Mouse (Mus musculus): ENCODE measurements around the gene Rnpepl1. TPM values are rescaled to one million over a fixed set of nuclear protein-coding genes. Genes with fewer than 3 reads are reported as not detected.

The Rnpepl1 gene
- polyA plus RNA-seq, 1 experiment from 2014 or later, result 47.8 TPM

DNA sequence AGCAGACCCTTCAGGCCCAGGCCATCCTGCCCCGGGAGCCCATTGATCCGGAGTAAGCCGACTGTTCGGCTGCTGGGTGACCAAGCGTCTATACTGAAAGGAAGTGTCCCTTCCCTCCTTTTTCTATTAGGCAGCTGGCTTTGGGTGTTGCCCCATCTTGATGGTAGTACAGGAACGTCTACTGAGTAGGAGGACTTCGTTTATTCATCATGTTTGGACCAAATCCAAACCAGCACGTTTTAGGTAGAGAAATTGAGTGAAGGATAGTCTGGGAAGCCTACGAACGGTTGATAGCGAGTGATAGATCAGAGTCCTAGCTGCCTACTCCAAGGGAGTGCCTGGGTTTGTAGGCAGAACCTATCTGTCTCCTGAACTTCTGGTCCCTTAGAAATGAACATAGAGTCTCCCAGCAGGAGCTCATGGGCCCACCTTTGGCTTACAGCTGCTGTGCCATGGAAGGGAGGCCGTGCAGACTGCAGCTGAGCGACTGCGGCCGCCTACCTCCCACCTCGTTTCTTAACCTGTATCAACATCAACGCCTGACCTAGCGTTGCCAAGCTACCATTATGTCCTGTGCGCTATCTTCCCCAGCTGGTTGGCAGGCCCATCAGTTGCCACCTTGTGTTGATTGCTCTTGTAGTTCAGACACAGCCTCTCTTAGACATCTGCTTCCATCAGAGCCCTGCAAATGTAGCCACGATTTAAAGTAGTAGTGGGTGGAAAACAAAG is 2.8 kb upstream of the Rnpepl1 start:
- Histone ChIP-seq H3K4me2 (replicated peaks) (peak overlapping the region; percentile 70), H3K9ac (peak overlapping the region; percentile 53; the same call in 1 of the 2 replicates), H3K27ac (replicated peaks) (peak overlapping the region; percentile 91), H3K27me3 (no peaks in the 10 kb centered on the region), H3K4me1 (peaks cover 45% of the 10 kb centered on the region), H3K4me3 (replicated peaks) (peak overlapping the region; percentile 82), H3K36me3 (no peaks in the 10 kb centered on the region), H3K9me3 (replicated peaks) (no peaks in the 10 kb centered on the region)
- no peak for ATAC-seq (ENCODE audit: insufficient number of reproducible peaks, low FRiP score, low TSS enrichment, low read depth)
- WGBS, result 46% methylated on average over 20 of the region's 20 CpGs

DNA sequence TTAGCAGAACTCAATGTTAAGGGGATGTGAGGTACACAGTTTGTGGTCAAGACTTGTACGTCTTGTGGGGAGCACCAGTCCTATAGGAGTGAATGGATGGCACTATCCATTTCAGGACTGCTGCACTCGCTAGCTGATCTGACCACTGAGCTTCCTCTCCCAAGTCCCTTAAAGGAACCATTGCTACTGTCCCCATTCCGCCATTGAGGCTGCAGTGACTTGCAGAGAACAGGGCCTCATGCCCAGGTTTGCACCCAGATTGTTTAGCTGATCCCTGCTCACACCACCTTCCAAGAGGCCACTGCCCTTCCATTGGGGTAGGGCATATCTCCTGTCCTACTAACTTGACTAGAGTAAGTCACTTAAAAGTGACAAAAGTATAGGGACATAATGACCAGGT is 1.9 kb upstream of the Rnpepl1 start:
- H3K9me3 ChIP-seq (replicated peaks), result no peaks in the 10 kb centered on the region
- no peaks in the 10 kb centered on the region for H3K27me3 ChIP-seq
- H3K9ac ChIP-seq, result no peak overlapping the region
- no peak overlapping the region for H3K4me2 ChIP-seq (replicated peaks)
- peaks cover 42% of the 10 kb centered on the region for H3K4me1 ChIP-seq
- no peak overlapping the region for H3K4me3 ChIP-seq (replicated peaks)
- no peaks in the 10 kb centered on the region for H3K36me3 ChIP-seq
- 95% methylated on average over 3 of the region's 3 CpGs for WGBS
- ATAC-seq (ENCODE audit: insufficient number of reproducible peaks, low FRiP score, low TSS enrichment, low read depth), result no peak
- no peak overlapping the region for H3K27ac ChIP-seq (replicated peaks)

- H3K27me3 ChIP-seq, result no peaks in the 10 kb centered on the region
- no peaks in the 10 kb centered on the region for H3K9me3 ChIP-seq (replicated peaks)
- no peak for ATAC-seq (ENCODE audit: insufficient number of reproducible peaks, low FRiP score, low TSS enrichment, low read depth)
- peaks cover 4% of the 10 kb centered on the region for H3K36me3 ChIP-seq
- no peak overlapping the region for H3K4me3 ChIP-seq (replicated peaks)
- WGBS, result 75% methylated on average over 4 of the region's 4 CpGs
- no peak overlapping the region for H3K4me2 ChIP-seq (replicated peaks)
- no peak overlapping the region for H3K27ac ChIP-seq (replicated peaks)
- no peak overlapping the region for H3K9ac ChIP-seq
- H3K4me1 ChIP-seq, result peaks cover 42% of the 10 kb centered on the region
These were observed 1.5 kb upstream of the Rnpepl1 start for GRCm38 (mm10) chr1:92909068-92909467.

DNA sequence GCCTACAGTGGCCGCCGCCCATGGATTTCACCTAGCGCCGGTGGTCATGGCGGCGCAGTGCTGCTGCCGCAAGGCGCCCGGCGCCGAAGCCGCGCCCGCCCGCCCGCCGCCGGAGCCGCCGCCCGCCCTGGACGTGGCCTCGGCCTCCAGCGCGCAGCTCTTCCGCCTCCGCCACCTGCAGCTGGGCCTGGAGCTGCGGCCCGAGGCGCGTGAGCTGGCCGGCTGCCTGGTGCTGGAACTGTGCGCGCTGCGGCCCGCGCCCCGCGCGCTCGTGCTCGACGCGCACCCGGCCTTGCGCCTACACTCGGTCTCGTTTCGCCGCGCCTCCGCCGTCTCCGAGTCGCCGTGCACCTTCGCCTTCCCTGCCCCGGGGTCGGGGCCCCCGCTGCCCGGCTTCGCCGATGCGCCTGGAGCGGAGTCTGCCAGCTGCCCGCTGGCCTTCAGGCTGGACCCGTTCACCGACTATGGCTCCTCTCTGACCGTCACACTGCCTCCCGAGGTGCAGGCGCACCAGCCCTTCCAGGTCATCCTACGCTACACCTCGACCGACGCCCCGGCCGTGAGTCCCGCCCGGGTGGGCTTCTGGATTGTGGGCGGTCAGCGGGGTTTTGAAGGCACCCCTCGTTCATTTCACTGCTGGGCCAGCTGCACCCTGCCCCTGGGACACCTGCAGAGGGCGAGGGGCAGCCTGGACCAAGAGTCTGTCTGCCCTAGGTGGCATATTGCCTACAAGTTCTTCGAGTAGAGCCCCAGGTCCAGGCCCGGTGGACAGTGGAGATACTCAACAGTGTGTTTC is 540 bp downstream of the Rnpepl1 start:
- peaks cover 23% of the 10 kb centered on the region for H3K36me3 ChIP-seq
- peak; percentile 36 for ATAC-seq (ENCODE audit: insufficient number of reproducible peaks, low FRiP score, low TSS enrichment, low read depth)
- H3K9ac ChIP-seq, result peak overlapping the region; percentile 85
- H3K4me2 ChIP-seq (replicated peaks), result peak overlapping the region; percentile 93
- H3K4me1 ChIP-seq, result peaks cover 42% of the 10 kb centered on the region
- H3K27me3 ChIP-seq, result no peaks in the 10 kb centered on the region
- peak overlapping the region; percentile 81 for H3K4me3 ChIP-seq (replicated peaks)
- no peaks in the 10 kb centered on the region for H3K9me3 ChIP-seq (replicated peaks)
- H3K27ac ChIP-seq (replicated peaks), result peak overlapping the region; percentile 90
- under 1% methylated on average over 76 of the region's 85 CpGs for WGBS

GRCm38 (mm10) chr1:92911721-92912138 is 1.1 kb downstream of the Rnpepl1 start:
- WGBS, result 33% methylated on average over 8 of the region's 8 CpGs
- H3K27ac ChIP-seq (replicated peaks), result peak overlapping the region; percentile 90
- H3K27me3 ChIP-seq, result no peaks in the 10 kb centered on the region
- H3K4me1 ChIP-seq, result peaks cover 39% of the 10 kb centered on the region
- no peak for ATAC-seq (ENCODE audit: insufficient number of reproducible peaks, low FRiP score, low TSS enrichment, low read depth)
- H3K9me3 ChIP-seq (replicated peaks), result no peaks in the 10 kb centered on the region
- peaks cover 29% of the 10 kb centered on the region for H3K36me3 ChIP-seq
- H3K9ac ChIP-seq, result peak overlapping the region; percentile 85
- H3K4me3 ChIP-seq (replicated peaks), result peak overlapping the region; percentile 81
- H3K4me2 ChIP-seq (replicated peaks), result peak overlapping the region; percentile 93

DNA sequence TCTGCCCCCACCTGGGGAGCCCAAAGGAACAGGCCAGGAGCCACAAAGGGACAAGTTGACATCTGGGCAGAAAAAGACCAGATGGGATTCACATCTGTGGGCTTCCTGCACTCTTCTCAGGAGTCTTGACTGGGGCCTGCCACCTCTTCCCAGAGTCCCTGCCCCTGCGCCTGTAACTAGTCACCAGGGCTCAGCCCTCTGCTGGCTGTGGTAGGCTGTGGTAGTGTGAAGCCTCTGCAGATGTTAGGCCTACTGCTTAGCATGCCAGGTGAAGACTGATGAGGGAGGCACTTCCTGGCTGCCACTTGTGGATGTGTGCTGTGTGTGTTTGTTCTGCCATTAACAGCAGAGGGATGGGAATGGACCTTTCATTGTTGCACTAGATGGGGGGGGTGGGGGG is 1.7 kb downstream of the Rnpepl1 start:
- Histone ChIP-seq H3K4me1 (peaks cover 38% of the 10 kb centered on the region), H3K9me3 (replicated peaks) (no peaks in the 10 kb centered on the region), H3K27ac (replicated peaks) (no peak overlapping the region), H3K9ac (peak overlapping the region; percentile 85; the same call in 1 of the 2 replicates), H3K27me3 (no peaks in the 10 kb centered on the region), H3K4me2 (replicated peaks) (peak overlapping the region; percentile 93), H3K4me3 (replicated peaks) (peak overlapping the region; percentile 81), H3K36me3 (peaks cover 34% of the 10 kb centered on the region)
- WGBS, result 45% methylated on average over 1 of the region's 1 CpGs
- no peak for ATAC-seq (ENCODE audit: insufficient number of reproducible peaks, low FRiP score, low TSS enrichment, low read depth)

DNA sequence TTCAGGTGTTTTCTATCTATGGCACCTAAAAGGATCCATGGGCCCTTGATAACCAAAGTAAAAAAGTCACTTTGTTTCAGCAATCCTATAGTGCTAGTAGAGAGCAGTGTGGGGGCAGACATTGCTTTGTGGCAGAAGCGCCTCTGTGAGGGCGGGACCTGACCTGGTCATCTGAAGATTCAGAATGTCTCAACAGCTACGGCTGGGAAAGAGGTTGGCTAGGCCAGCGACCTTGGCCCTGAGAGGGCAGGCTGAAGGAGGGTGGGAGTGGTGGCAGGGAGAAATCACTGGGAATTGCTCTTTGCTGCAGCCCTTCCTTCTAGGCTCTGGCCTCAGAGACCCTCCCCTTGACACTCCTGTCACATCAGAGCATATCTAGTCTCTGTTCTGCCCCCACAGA is 3.7 kb downstream of the Rnpepl1 start:
- Histone ChIP-seq H3K36me3 (peaks cover 54% of the 10 kb centered on the region), H3K4me2 (replicated peaks) (no peak overlapping the region), H3K4me3 (replicated peaks) (no peak overlapping the region), H3K9ac (no peak overlapping the region), H3K27ac (replicated peaks) (no peak overlapping the region), H3K4me1 (peaks cover 29% of the 10 kb centered on the region), H3K9me3 (replicated peaks) (no peaks in the 10 kb centered on the region), H3K27me3 (no peaks in the 10 kb centered on the region)
- no peak for ATAC-seq (ENCODE audit: insufficient number of reproducible peaks, low FRiP score, low TSS enrichment, low read depth)
- 81% methylated on average over 4 of the region's 4 CpGs for WGBS

- peaks cover 21% of the 10 kb centered on the region for H3K4me1 ChIP-seq
- no peak overlapping the region for H3K4me3 ChIP-seq (replicated peaks)
- H3K27ac ChIP-seq (replicated peaks), result no peak overlapping the region
- ATAC-seq (ENCODE audit: insufficient number of reproducible peaks, low FRiP score, low TSS enrichment, low read depth), result no peak
- WGBS, result 94% methylated on average over 11 of the region's 11 CpGs
- H3K9me3 ChIP-seq (replicated peaks), result no peaks in the 10 kb centered on the region
- H3K9ac ChIP-seq, result no peak overlapping the region
- no peak overlapping the region for H3K4me2 ChIP-seq (replicated peaks)
- H3K36me3 ChIP-seq, result peaks cover 62% of the 10 kb centered on the region
- no peaks in the 10 kb centered on the region for H3K27me3 ChIP-seq
These were observed 4.4 kb downstream of the Rnpepl1 start for GRCm38 (mm10) chr1:92914993-92915392.

- Histone ChIP-seq H3K27ac (replicated peaks) (no peak overlapping the region), H3K4me2 (replicated peaks) (no peak overlapping the region)
These were observed 6.1 kb downstream of the Rnpepl1 start for GRCm38 (mm10) chr1:92916725-92917124.

GRCm38 (mm10) chr1:92919151-92919550 is 8.6 kb downstream of the Rnpepl1 start:
- H3K9ac ChIP-seq, result no peak overlapping the region
- no peaks in the 10 kb centered on the region for H3K4me1 ChIP-seq
- H3K4me3 ChIP-seq (replicated peaks), result no peak overlapping the region
- H3K9me3 ChIP-seq (replicated peaks), result no peaks in the 10 kb centered on the region
- no peak for ATAC-seq (ENCODE audit: insufficient number of reproducible peaks, low FRiP score, low TSS enrichment, low read depth)
- no peaks in the 10 kb centered on the region for H3K27me3 ChIP-seq
- H3K4me2 ChIP-seq (replicated peaks), result no peak overlapping the region
- H3K36me3 ChIP-seq, result peaks cover 64% of the 10 kb centered on the region
- H3K27ac ChIP-seq (replicated peaks), result no peak overlapping the region
- WGBS, result 94% methylated on average over 11 of the region's 11 CpGs

More at GRCm38 (mm10) chr1:92916725-92917124, 6.1 kb downstream of the Rnpepl1 start:
- Histone ChIP-seq H3K27me3 (no peaks in the 10 kb centered on the region), H3K4me1 (peaks cover 13% of the 10 kb centered on the region), H3K36me3 (peaks cover 69% of the 10 kb centered on the region), H3K9ac (no peak overlapping the region), H3K4me3 (replicated peaks) (no peak overlapping the region), H3K9me3 (replicated peaks) (no peaks in the 10 kb centered on the region)
- ATAC-seq (ENCODE audit: insufficient number of reproducible peaks, low FRiP score, low TSS enrichment, low read depth), result no peak
- 91% methylated on average over 9 of the region's 9 CpGs for WGBS

GRCm38 (mm10) chr1:92919775-92920174 is 9.2 kb downstream of the Rnpepl1 start:
- H3K9ac ChIP-seq, result no peak overlapping the region
- WGBS, result 76% methylated on average over 12 of the region's 12 CpGs
- H3K4me3 ChIP-seq (replicated peaks), result no peak overlapping the region
- no peaks in the 10 kb centered on the region for H3K4me1 ChIP-seq
- H3K9me3 ChIP-seq (replicated peaks), result no peaks in the 10 kb centered on the region
- ATAC-seq (ENCODE audit: insufficient number of reproducible peaks, low FRiP score, low TSS enrichment, low read depth), result 0 out of 2 replicates have a peak, but pooled peaks have one; percentile 16
- no peaks in the 10 kb centered on the region for H3K27me3 ChIP-seq
- no peak overlapping the region for H3K4me2 ChIP-seq (replicated peaks)
- H3K27ac ChIP-seq (replicated peaks), result no peak overlapping the region
- H3K36me3 ChIP-seq, result peaks cover 59% of the 10 kb centered on the region

All from embryonic facial prominence, embryonic 15.5 days (tissue).